Mouse (Mus musculus): ENCODE results near the gene Sbf2.
"Not testable (repeated sequence)": the region's sequence is repeated elsewhere in the genome, so short reads cannot be mapped to it uniquely, and the experiment has no call there.

Gene Sbf2

DNA sequence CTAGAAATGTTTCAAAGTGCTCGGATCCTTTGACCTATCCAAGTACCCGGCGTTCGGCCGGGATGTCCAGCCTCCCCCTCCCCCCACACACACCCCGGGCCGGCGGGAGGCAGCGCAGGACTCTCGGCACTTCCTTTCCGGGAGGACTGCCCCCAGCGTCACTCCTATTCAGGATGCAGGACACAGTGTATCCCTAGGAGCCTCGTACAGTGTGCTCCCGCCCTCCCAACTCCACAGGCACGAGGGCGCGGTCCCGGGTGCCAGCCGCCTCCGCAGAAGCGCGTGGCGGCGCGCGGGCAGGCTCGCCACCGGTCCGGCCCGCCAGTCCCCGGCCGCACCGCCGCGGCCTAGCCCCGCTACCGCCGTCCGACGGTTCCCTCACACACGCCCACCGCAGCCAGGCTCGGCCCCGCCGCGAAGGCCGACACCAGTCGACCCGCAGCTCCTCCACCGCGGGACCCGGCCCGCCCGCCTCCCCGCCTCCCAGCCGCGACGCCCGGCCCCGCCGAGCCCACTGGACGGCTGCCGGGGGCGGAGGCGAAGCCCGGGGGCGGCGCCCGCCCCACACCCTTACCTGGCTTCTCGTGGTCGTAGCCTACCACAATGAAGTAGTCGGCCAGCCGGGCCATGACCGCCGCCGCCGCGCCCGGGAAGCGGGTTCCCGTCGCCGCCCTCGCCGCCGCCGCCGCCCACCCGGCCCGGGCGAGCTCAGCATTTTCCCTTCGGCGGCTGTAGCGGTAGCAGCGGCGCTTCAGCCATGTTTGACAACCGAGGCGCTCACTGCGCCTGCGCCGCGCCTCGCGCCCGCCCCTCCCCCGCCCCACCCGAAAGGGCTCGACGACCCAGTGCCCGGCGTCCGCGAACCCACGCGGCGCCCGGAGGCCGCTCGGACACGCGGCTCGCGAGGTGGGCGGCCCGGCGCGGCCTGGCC lies at the start of gene Sbf2:
Gene Sbf2 (minus strand): TSS at position 790 of the 931 bp plus-strand sequence.
- peak; percentile 74 for DNase-seq (ENCODE audit: low spot score)

GRCm38 (mm10) chr7:110658378-110658928 lies 43.7 kb upstream of the Sbf2 start:
- DNase-seq (ENCODE audit: low spot score) = no peak

DNA sequence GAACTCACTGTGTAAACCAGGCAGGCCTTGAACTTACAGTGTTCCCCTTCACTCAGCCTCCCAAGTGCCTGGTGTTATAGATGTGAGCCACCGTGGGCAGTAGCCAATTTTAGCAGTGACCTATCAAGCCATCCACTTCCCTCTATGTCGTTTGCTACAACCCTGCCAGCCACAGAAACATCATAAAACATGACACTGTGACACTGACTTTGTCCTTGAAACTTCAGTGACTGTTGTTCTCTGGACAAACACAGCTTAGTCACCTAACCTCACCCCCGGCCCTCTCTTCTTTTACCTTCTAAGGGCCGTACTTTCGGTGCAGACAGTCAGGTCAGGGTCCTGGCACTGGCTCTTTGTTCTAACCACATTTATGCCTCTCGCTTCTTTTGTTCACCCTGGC lies 41.2 kb upstream of the Sbf2 start:
- DNase-seq (ENCODE audit: low spot score) = no peak

DNA sequence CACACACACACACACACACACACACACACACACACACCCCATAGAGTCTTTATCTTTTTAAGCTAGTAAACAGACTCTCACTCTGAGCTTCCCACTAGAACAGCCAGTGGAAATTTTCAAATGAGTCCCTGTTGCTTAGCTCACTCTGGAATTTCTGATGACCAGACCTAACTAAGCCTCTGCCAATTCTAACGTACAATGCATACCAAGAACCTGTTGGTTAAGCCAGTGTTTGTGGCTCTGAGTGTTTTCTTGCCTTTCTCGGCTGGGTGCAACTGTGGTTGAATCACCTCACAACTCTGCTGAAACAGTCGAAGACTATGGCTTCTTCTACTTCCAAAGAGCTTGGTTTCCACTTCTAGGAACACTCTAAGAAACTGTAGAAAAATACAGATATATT lies 40.5 kb upstream of the Sbf2 start:
- no peak for DNase-seq (ENCODE audit: low spot score)

- DNase-seq (ENCODE audit: low spot score) = no peak
Measured at GRCm38 (mm10) chr7:110651091-110651490, 36.4 kb upstream of the Sbf2 start.

DNA sequence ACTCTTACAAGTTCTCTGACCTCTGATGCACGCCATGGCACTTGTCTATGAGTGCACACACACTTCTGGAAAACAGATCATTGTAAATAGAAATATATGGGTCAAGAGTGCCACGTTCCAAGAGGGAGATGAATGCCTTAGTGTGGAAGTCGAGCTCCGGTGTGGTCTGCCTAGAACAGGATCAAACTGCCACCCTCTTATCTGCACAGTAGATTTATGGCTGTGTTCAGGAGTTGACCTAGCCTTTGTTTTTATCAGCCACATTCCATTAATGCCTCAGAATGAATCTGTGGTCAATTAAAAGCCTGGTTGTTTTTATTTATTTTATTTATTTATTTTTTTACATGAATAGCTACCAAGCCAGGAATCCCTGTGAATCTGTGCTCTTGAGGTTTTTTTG lies 35.8 kb upstream of the Sbf2 start:
- DNase-seq (ENCODE audit: low spot score) = no peak

DNA sequence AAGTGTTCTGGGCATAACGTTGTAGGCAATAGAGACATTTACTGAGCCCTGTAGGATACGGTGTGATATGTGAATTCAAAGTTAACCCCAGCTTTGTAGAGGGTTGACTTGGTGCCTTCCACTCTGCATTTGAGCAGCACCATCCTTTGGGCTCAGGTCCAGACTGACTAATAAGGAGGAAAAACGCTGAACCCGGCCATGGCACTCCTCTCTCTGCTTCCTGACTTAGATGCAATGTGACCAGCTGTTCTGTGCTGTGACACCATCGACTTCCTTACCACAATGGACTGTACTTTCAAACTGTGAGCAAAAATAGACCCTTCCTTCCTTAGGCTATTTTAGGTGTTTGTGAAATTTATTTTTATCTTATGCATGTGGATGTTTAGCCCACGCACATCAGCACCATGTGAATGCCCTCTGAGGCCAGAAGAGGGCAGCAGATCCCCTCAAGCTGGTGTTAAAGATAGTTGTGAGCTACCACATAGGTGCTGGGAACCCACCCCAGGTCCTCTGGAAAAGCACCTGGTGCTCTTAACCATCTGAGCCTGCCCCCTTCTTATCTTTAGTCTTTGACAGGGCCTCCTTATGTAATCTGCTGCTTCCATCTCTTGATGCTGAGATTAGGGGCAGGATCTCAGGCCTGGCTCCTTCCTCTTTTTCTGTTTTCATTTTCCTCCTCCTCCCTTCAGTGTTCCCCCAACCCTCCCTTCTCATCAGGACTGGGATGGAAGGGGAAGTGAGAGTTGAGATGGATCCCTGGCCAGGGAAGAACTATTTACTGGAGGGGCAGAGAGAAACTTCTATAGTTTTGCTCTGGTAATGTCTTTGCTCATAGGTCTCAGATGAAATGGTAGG lies 34.6 kb upstream of the Sbf2 start:
- no peak for DNase-seq (ENCODE audit: low spot score)

- DNase-seq (ENCODE audit: low spot score) = no peak
Measured at GRCm38 (mm10) chr7:110648455-110649085, 33.8 kb upstream of the Sbf2 start.

- no peak for DNase-seq (ENCODE audit: low spot score)
Measured at GRCm38 (mm10) chr7:110647559-110648454, 33.1 kb upstream of the Sbf2 start.

GRCm38 (mm10) chr7:110646611-110647407 lies 32.1 kb upstream of the Sbf2 start:
- DNase-seq (ENCODE audit: low spot score) = no peak

DNA sequence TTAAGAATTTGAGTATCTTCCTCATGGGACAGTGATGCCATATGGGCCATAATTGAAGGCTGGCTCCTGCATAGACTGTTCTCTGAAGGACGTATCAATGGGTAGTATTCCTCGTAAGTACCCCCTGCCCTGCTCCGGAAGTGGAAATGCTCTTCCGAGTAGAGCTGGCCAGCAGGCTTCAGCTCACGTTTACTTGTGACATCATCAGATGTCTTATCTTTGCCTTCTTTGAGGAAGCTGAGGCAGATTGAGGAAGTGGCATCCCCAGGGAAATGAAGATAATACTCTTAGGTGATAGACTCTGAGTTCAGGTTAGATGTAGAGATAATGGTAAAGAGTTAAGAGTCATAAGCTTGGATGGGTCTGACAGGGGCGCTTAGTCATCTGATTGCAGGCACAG lies 31.1 kb upstream of the Sbf2 start:
- DNase-seq (ENCODE audit: low spot score) = no peak

GRCm38 (mm10) chr7:110645311-110645710 lies 30.6 kb upstream of the Sbf2 start:
- DNase-seq (ENCODE audit: low spot score) = no peak

DNA sequence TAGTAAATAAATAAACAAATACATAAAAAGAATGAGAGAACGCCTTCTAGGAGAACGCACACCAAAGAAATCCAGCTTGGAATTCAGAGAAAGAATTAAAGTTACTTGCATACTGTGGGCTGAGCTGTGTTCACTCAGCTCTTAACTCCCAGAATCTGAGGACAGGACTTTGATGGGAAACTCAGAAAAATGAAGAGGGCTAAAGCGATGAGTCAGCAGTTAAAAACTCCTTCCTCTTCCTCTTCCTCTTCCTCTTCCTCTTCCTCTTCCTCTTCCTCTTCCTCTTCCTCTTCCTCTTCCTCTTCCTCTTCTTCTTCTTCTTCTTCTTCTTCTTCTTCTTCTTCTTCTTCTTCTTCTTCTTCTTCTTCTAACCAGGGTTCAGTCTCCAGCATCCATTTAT lies 25.2 kb upstream of the Sbf2 start:
- DNase-seq (ENCODE audit: low spot score) = not testable (repeated sequence)

- DNase-seq (ENCODE audit: low spot score) = no peak
Measured at GRCm38 (mm10) chr7:110639291-110639915, 24.7 kb upstream of the Sbf2 start.

DNA sequence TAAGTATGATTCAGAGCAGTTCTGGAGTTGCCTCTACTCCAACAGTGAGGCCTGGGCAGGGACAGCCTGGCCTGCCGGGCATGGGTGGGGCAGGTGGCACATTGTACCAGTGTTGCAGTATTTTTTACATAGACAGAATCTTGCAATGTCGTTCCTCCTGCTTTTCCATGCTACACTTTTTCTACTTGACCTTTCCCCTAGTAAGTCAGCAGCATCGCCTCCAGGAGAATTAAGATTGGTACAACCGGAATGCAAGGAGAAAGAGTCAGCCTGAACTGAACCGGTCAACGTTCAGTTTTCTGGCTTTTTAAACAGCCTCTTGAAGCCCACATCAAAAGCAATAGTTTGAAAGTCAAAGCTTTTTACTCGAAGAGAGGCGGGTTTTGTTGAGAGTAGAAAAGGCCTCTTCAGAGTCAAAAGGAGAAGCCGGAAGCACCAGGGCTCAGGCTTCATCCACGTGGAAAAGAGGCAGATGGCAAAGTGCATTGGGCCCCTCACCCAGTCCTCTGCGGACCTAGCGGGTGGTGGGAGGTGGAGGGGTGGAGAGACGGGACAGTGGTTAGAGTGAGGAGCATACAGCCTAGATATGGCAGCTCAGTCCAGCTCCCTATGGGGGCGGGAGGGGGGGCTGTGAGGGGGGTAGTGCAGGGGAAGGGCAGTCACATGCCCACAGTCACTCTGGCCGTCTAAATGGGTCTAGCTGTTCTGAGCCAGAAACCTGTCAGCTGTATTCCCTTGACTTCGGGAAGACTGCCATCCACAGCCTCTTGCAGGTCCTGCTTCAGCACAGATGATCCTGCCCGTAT lies 23.8 kb upstream of the Sbf2 start:
- DNase-seq (ENCODE audit: low spot score) = no peak

DNA sequence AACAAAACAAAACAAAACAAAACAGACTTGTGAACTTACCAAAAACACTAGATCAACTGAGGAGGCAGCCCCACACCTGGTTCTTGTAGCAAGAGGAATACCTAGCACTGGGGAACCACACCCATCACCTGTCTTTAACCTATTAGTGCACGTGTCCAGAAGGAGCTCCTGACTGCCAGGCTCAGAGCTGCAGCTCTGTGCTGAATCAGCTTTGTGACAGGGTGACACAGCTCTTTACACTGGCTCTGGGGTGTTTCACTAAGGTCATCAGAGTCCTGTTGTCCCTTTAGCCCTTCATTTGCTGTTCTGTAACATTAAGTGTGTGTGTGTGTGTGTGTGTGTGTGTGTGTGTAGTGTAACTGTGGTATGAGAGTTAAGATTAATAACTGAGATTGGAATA lies 21.8 kb upstream of the Sbf2 start:
- DNase-seq (ENCODE audit: low spot score) = no peak

DNA sequence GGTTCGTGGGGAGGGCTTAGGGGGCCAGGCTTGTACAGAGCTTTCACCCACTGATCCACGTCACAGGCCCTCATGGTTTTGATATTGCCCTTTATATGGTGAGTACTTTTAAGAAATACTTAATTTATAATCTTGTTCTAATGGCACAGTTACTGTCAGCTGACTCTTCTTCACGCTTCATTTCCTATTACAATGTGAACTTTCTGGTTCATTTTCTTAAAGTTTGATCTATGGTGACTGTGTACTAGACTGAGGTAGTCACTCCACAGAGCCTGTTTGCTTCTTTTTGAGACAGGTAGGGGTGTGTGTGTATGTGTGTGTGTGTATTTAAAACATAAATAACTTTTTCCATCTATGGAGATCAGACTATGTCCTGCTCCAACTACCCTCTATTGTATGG lies 21.2 kb upstream of the Sbf2 start:
- DNase-seq (ENCODE audit: low spot score) = no peak

DNA sequence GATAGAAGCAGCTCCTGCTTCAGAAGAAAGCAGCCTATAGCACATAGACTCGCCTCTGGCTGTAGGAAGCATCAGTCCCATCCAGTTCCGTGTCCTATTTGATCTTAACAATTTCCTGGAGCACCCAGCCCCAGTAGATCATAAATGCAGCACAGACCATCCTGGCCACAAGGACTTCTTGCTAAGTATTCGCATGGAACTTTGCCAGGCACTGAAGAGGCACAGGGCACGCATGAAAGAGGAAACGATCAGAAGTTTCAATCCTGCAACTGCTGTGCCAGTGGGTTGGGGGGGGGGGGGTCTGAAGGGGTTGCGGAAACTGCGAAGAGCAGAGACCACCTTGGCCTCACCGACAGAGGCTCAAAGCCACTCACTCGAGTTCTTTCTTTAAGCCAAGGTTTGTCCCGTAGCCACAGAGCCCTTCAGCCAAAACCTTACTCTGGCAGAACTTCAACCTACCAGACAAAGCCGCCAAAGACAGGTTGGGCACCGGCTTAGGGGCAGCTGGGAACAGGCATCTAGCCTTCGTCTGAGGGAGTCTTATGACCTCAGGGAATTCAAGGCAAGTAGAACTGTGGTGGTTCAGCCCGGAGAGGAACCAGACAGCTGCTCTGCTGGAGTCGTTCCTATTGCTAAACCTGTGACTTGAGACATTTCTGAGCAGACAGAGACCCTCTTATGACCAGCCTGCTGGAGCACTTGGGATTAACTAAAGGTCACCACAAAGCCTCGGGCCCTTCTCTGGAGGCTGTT lies 16.6 kb upstream of the Sbf2 start:
- no peak for DNase-seq (ENCODE audit: low spot score)
